Mouse (Mus musculus) layer of hippocampus, postnatal 25 days (tissue): ENCODE data around the gene Cacna2d3. TPM values are rescaled to one million over a fixed set of nuclear protein-coding genes. Genes with fewer than 3 reads are reported as not detected.

Source experiments
- DNase-seq, 2 experiments: peaks; one replicate each; pipeline ENCODE4 v3.0.0; 2022; ENCODE audit warnings: mixed read lengths in 2 of 2, low spot score in 1 of 2; ENCODE audit errors: extremely low spot score in 1 of 2
- total RNA-seq, 2 experiments: library from RNA; stranded (reverse); gene quantifications; 2 replicates each; pipeline ENCODE4 v1.2.3; 2021

Cacna2d3 gene
- total RNA-seq, 2 experiments from 2014 or later = 98.0 to 104 TPM

DNA sequence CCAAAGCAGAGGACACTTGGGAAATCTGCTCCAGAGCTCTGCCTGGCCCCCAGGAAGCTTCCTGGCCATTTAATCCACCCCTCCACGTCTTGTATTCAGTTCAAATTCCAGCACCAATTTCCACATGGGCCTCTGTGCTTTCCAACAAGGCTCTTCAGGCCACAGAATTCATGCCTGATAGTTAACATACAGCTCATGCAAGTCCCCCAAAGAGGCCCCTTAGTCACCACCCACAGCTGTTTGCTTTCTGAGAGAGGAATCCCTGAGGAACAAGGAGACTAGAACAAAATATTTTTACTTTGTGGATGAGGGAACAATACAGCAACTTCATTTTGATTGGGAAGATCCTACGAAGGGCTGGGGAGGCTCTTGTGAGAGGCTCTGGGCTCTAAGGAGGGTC lies 444.0 kb downstream of the Cacna2d3 start:
- DNase-seq = no peak

GRCm38 (mm10) chr14:29273890-29274289 lies 447.8 kb downstream of the Cacna2d3 start:
- DNase-seq = no peak

GRCm38 (mm10) chr14:29270541-29270940 lies 451.1 kb downstream of the Cacna2d3 start:
- no peak for DNase-seq

- no peak for DNase-seq
Measured at GRCm38 (mm10) chr14:29269816-29270215, 451.8 kb downstream of the Cacna2d3 start.

DNA sequence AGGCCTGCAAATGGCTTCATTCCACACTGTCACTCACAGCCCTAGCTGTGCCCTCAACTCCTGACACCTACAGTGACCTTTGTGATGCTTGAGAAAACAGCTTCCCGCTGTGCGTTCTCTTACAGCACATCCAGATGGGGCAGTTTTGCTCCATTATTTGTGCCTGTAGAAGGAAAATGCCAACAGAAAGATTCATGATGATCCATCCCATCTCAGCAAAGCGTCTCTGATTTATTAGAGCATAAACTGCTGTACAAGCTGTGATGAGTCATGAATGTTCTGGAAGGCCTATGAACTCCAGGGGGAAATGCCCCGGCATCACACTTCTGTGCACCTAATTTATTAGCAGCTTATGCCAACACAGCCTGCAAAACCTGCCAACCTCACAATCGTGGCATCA lies 453.1 kb downstream of the Cacna2d3 start:
- no peak for DNase-seq

DNA sequence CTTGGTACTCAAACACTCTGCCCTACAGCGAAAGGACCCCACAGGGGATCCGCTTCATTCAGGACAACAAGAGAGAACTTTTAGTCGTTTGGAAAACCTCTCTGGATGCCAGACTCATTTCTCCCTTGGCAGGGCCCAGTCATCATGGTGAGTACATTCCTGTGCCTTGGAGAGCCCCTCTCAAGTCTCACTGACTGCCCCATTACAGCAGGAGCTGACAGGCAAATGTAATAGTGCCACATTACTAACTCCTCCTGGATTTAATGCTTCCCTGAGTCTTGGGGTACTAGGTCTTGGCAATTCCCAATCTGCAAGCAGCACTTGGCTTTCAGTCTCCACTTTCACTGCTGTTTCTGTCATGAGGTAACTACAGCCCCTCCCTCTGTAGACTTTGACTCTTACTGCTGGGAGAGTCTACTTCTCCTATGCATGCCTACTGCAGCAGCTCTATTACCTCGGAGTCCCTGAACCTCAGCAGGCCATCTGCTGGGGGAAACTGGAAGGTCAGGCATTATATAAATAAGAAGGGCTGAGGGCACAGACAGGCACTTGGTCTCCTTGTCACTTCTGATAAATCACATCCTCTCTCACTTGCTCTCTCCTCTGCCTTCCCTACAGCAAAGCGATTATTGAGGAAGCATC lies 454.3 kb downstream of the Cacna2d3 start:
- DNase-seq = no peak

DNA sequence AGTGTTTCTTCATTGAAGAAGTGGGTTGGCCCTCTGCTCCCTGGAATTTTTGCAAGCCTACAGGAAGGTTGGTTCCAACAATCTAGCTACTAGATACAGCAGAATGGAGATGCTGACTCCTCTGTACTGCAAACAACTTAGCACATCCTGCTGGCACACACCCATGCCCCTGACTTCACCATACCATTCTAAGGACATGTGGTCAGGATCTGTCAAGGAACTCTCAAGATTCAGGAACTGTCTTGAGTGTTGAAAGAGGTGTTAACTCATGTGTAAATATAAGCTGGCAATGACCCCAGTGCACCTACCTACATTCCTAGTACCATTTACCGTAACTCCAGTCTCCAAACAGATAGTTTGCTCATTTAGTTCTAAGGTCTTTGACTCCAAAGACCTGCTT lies 461.0 kb downstream of the Cacna2d3 start:
- DNase-seq = no peak

DNA sequence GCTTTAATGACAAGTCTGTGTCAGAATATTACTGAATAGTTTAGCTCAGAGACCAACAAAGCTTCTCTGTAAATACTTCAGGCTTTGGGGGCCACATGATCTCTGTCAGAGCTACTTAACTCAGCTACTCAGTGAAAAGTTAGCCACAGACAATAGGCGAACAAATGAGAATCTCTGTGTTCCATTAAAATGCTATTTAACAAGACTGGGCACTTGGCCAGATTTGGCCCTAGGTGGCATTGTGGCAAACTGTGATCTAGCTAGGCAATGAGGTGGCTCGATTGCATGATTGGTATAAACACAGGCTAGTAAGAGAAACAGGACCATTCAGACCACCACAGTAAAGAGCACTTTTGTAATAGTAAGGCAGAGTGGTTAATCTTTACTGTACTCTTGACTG lies 478.1 kb downstream of the Cacna2d3 start:
- no peak for DNase-seq

- no peak for DNase-seq
Measured at GRCm38 (mm10) chr14:29238446-29238845, 483.2 kb downstream of the Cacna2d3 start.

GRCm38 (mm10) chr14:29228976-29229716 lies 492.5 kb downstream of the Cacna2d3 start:
- DNase-seq = no peak

DNA sequence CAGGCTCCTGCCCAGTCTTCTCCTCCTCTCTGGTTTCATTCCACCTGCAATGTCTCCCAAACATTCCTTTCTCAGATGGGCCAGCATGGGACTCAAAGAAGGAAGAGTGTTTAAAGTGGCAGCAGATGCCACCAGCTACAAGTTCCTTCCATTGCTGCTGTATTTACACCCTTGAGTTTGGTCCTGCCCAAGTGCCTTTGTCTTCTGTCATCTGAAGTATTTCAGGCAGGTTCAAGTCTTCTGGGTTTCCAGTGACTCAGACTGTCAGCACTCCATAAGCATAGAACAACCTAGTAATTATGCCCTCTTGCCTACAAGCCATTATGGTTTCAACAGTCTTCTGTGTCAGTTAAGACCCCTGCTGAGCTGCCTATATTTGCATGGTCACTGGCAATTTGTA lies 493.2 kb downstream of the Cacna2d3 start:
- DNase-seq = no peak

GRCm38 (mm10) chr14:29227959-29228358 lies 493.7 kb downstream of the Cacna2d3 start:
- DNase-seq = no peak

DNA sequence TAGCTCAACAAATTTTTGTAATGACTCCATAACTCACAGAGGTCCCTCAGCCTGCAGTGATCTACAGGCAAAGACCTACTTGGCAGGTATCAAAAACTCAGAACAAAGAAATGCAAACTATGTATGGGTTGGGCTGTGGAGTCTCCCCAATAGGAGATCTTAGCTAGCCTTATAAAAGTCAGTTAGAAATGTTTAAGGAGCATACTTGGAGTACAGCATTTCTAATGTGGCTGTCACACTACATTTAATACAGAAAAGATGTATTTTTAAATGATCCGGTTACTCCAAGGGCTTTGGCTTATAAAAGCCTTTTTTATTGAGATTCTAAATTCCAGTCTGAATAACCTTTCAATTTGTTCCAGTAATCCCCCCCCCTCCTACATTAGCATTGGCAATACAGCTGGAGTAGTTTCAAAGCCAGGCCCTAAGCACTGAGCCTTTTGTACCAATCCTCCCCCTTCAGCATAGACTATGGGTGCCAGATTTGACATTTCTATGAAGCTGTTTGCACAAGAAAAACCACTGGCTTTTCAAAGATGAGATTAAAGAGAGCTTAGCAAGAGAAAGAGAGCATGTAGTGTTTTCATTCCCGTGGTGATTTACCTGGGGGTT lies 495.8 kb downstream of the Cacna2d3 start:
- no peak for DNase-seq

DNA sequence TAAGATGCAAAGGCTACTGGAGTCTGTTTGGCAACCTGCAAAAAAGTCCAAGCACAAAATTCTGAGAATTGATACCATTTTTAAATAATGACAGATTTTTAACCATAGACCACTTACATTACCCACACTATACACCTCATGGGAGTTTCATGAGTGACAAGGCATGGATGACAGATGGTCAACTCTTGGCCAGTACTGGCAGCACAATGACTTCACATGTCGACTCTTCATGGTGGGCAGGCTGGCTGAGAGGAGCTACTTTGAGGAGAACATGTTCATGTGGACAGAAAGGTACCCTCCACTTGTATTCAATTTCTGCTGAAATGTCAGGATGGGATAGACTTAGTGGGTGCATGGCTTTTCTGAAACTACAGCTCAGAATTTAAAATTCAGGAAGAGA lies 498.7 kb downstream of the Cacna2d3 start:
- no peak for DNase-seq

- no peak for DNase-seq
Measured at GRCm38 (mm10) chr14:29222191-29222882, 499.3 kb downstream of the Cacna2d3 start.

GRCm38 (mm10) chr14:29216106-29216505 lies 505.6 kb downstream of the Cacna2d3 start:
- DNase-seq = no peak

- no peak for DNase-seq
Measured at GRCm38 (mm10) chr14:29204967-29205268, 516.7 kb downstream of the Cacna2d3 start.

DNA sequence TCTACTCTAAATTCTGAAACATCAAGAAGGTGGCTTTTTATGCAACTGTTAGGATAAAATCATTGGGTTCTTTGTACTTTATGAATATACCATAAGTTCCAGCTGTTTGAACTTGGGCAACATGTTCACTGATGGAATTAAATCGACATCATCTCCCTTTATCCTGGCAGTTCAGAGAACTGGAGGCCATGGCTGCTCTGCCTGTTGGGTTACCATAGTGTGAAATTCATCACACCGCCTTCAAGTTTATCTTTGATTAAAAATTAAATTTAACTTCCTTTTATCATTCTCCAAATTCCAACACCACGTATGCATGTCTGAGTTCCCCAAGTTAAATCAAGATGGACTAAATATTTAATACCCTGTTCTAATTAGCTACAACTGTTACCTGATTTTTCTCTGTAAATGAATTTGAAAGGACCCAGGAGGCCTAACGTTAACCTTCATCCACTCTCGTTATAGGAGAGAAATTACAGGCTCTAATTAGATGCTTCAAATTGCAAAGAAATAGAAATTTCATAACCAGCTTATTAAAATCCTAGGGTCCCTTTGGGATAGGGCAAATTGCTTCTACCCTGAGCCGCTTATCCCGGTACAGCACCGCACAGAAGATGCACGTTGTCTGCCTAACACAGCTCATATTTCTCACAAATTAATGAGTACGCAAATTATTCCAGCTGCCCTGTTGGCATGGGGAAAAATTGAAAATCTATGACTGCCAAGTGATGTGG lies 517.3 kb downstream of the Cacna2d3 start:
- DNase-seq = no peak

DNA sequence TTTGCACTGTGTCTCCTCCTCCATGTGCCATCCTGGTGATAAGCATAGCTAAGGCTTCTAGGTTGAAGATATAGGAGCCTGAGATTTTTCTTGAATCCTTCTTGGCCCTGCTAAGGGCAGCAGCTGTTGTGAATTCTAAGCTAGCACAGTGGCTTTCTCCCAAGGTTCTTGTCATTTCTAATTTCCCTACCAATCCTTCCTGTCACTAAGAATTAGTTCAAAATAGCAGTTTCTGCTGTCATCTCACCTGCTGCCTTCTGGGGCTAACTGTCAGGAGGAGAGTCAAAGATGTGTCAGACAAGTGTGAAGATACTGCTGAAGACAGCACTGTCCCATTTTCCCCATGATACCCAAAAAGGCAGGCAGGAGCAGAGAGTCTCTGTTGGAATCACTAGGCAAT lies 525.5 kb downstream of the Cacna2d3 start:
- no peak for DNase-seq

GRCm38 (mm10) chr14:29191426-29191825 lies 530.2 kb downstream of the Cacna2d3 start:
- DNase-seq = no peak

GRCm38 (mm10) chr14:29183730-29184129 lies 537.9 kb downstream of the Cacna2d3 start:
- DNase-seq = no peak
